Mouse (Mus musculus) hindbrain, postnatal 0 days (tissue): Measurements from ENCODE around the gene Tbx6. TPM values are rescaled to one million over a fixed set of nuclear protein-coding genes. Genes with fewer than 3 reads are reported as not detected.
A peak's percentile ranks its signal among the peaks of the same experiment; 100 is the strongest.

Experiments used
- ATAC-seq: fragments of 200-750 bp; cut with Nextera tagmentation; 2 replicates; pipeline ENCODE4 v1.8.0; 2017; ENCODE audit warnings: mild to moderate bottlenecking, moderate TSS enrichment, moderate library complexity
- DNase-seq: peaks from one replicate; pipeline ENCODE4 v3.0.0-alpha.2; 2015; ENCODE audit warnings: low spot score
- H3K27ac ChIP-seq: fragments of 300-500 bp; sonication (generic); 2 replicates; pipeline ENCODE4 v1.5.1; 2014; ENCODE audit warnings: mild to moderate bottlenecking
- H3K27me3 ChIP-seq: fragments of 300-500 bp; sonication (generic); 2 replicates; pipeline ENCODE4 v1.6.1; 2014; ENCODE audit warnings: low read length, mixed read lengths; ENCODE audit not compliant: insufficient read depth
- H3K36me3 ChIP-seq: fragments of 300-500 bp; sonication (generic); 2 replicates; pipeline ENCODE4 v1.6.1; 2014; ENCODE audit warnings: low read length, mixed read lengths; ENCODE audit not compliant: insufficient read depth
- H3K4me1 ChIP-seq: fragments of 300-500 bp; sonication (generic); 2 replicates; pipeline ENCODE4 v1.6.1; 2014; ENCODE audit warnings: antibody characterized with exemption, low read length, mixed read lengths; ENCODE audit not compliant: insufficient read depth
- H3K4me2 ChIP-seq: fragments of 300-500 bp; sonication (generic); 2 replicates; pipeline ENCODE4 v1.6.1; 2014; ENCODE audit warnings: low read depth, mild to moderate bottlenecking, low read length, moderate library complexity, mixed read lengths
- H3K4me3 ChIP-seq: fragments of 300-500 bp; sonication (generic); 2 replicates; pipeline ENCODE4 v1.5.1; 2014; ENCODE audit warnings: low read length
- H3K9ac ChIP-seq: fragments of 300-500 bp; sonication (generic); replicated peaks from 2 replicates; pipeline ENCODE4 v1.6.1; 2014; ENCODE audit warnings: mild to moderate bottlenecking, low read length, moderate library complexity, mixed read lengths
- H3K9me3 ChIP-seq: fragments of 300-500 bp; sonication (generic); 2 replicates; pipeline ENCODE4 v1.6.1; 2016; ENCODE audit warnings: low read length, mixed read lengths
- CTCF ChIP-seq: IDR thresholded peaks from 2 replicates; pipeline ENCODE4 v1.5.1; 2016; ENCODE audit warnings: antibody characterized with exemption, control low read depth, low read depth
- WGBS: fragments of 180-500 bp; shearing (Covaris S2); extraction: QIAGEN DNeasy Blood & Tissue Kit; methylation state at CpG from one replicate; pipeline ENCODE4 v1.1.7; 2014; 5-methylcytosine and 5-hydroxymethylcytosine counted together
- polyA plus RNA-seq: library from polyadenylated mRNA; unstranded; fragments of >200 nt; fragmentation: Nextera tagmentation; extraction: Ambion mirVana; gene quantifications from 2 replicates; pipeline ENCODE4 v1.2.1, GENCODE M21; 2015
- total RNA-seq: library from RNA; depleted of rRNA; stranded (reverse); fragments of >200 nt; gene quantifications from 2 replicates; pipeline ENCODE4 v1.2.3, GENCODE M21; 2014

The Tbx6 gene
- total and polyA plus RNA-seq, 2 experiments from 2014 or later, result 0.16 to 0.29 TPM

- no peak for TF ChIP-seq CTCF
- Histone ChIP-seq H3K27ac (no peak overlapping the region), H3K4me1 (no peaks in the 10 kb centered on the region; the same call in 1 of the 2 replicates), H3K27me3 (no peaks in the 10 kb centered on the region), H3K4me2 (no peak overlapping the region), H3K4me3 (no peak overlapping the region), H3K36me3 (no peaks in the 10 kb centered on the region), H3K9ac (no peak overlapping the region), H3K9me3 (no peaks in the 10 kb centered on the region)
- 91% methylated on average over 13 of the region's 13 CpGs for WGBS
- no peak for ATAC-seq
- DNase-seq, result no peak
Observed at GRCm38 (mm10) chr7:126741964-126742482, 39.3 kb upstream of the Tbx6 start.

GRCm38 (mm10) chr7:126746066-126746465 lies 35.2 kb upstream of the Tbx6 start:
- H3K27ac ChIP-seq, result no peak overlapping the region
- no peak for TF ChIP-seq CTCF
- H3K9ac ChIP-seq, result no peak overlapping the region
- H3K4me2 ChIP-seq, result no peak overlapping the region
- H3K36me3 ChIP-seq, result no peaks in the 10 kb centered on the region
- no peaks in the 10 kb centered on the region for H3K4me1 ChIP-seq
- no peaks in the 10 kb centered on the region for H3K27me3 ChIP-seq
- DNase-seq (no peak), ATAC-seq (no peak)
- H3K4me3 ChIP-seq, result no peak overlapping the region
- WGBS, result 89% methylated on average over 12 of the region's 12 CpGs
- no peaks in the 10 kb centered on the region for H3K9me3 ChIP-seq

GRCm38 (mm10) chr7:126746798-126747197 lies 34.5 kb upstream of the Tbx6 start:
- Histone ChIP-seq H3K4me3 (no peak overlapping the region), H3K9ac (no peak overlapping the region), H3K27ac (no peak overlapping the region), H3K4me2 (no peak overlapping the region), H3K9me3 (no peaks in the 10 kb centered on the region), H3K27me3 (no peaks in the 10 kb centered on the region), H3K36me3 (no peaks in the 10 kb centered on the region), H3K4me1 (no peaks in the 10 kb centered on the region)
- no peak for DNase-seq
- ATAC-seq, result no peak
- 37% methylated on average over 6 of the region's 6 CpGs for WGBS
- no peak for TF ChIP-seq CTCF

GRCm38 (mm10) chr7:126748824-126749223 lies 32.5 kb upstream of the Tbx6 start:
- no peak for TF ChIP-seq CTCF
- no peaks in the 10 kb centered on the region for H3K9me3 ChIP-seq
- no peaks in the 10 kb centered on the region for H3K27me3 ChIP-seq
- no peaks in the 10 kb centered on the region for H3K36me3 ChIP-seq
- no peak overlapping the region for H3K27ac ChIP-seq
- H3K4me2 ChIP-seq, result no peak overlapping the region
- H3K4me3 ChIP-seq, result no peak overlapping the region
- ATAC-seq, result no peak
- H3K9ac ChIP-seq, result no peak overlapping the region
- no peaks in the 10 kb centered on the region for H3K4me1 ChIP-seq
- no peak for DNase-seq
- 82% methylated on average over 7 of the region's 7 CpGs for WGBS

GRCm38 (mm10) chr7:126749582-126750343 lies 31.5 kb upstream of the Tbx6 start:
- Histone ChIP-seq H3K4me2 (no peak overlapping the region), H3K4me1 (no peaks in the 10 kb centered on the region), H3K27ac (no peak overlapping the region), H3K27me3 (no peaks in the 10 kb centered on the region), H3K9me3 (no peaks in the 10 kb centered on the region), H3K4me3 (no peak overlapping the region), H3K9ac (no peak overlapping the region), H3K36me3 (no peaks in the 10 kb centered on the region)
- DNase-seq (no peak), ATAC-seq (no peak)
- no peak for TF ChIP-seq CTCF
- 89% methylated on average over 17 of the region's 17 CpGs for WGBS

- Histone ChIP-seq H3K4me3 (no peak overlapping the region), H3K9ac (no peak overlapping the region), H3K27ac (no peak overlapping the region), H3K36me3 (no peaks in the 10 kb centered on the region), H3K9me3 (no peaks in the 10 kb centered on the region), H3K27me3 (no peaks in the 10 kb centered on the region), H3K4me2 (peak overlapping the region; percentile 39), H3K4me1 (peaks cover 2% of the 10 kb centered on the region; the same call in 1 of the 2 replicates)
- ATAC-seq (peak; percentile 76), DNase-seq (peak; percentile 87)
- WGBS, result 3% methylated on average over 9 of the region's 9 CpGs
- TF ChIP-seq CTCF, result peak; percentile 90
Observed at GRCm38 (mm10) chr7:126754866-126755265, 26.4 kb upstream of the Tbx6 start.

GRCm38 (mm10) chr7:126758539-126758938 lies 22.7 kb upstream of the Tbx6 start:
- DNase-seq (no peak), ATAC-seq (no peak)
- TF ChIP-seq CTCF, result no peak
- Histone ChIP-seq H3K4me1 (peaks cover 24% of the 10 kb centered on the region), H3K9ac (no peak overlapping the region), H3K27me3 (no peaks in the 10 kb centered on the region), H3K36me3 (no peaks in the 10 kb centered on the region), H3K27ac (no peak overlapping the region), H3K4me3 (no peak overlapping the region), H3K4me2 (no peak overlapping the region), H3K9me3 (no peaks in the 10 kb centered on the region)
- WGBS, result 63% methylated on average over 7 of the region's 7 CpGs
